Mouse (Mus musculus): ENCODE measurements around the gene Dmac2. TPM values are rescaled to one million over a fixed set of nuclear protein-coding genes. Genes with fewer than 3 reads are reported as not detected.

Dmac2 gene
- polyA plus RNA-seq, 1 experiment from 2014 or later, result 30.6 TPM

DNA sequence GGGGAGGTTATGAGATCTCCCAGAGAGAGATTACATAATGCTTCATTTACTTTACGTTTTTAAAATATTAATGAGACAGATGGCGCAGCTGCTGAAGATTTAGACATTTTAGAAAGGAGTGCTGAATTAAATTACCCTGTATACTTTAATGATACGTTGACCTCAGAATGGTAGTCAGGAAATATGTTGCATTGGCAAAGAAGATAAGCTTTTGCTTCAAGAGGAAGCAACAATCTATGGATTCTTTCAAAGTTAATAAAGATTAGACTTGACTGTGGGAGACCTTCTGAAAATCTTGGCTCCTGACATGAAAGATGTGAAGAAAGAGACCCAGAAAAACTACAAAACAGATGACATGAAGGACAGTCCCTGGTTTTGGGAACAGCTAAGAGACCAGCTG is 25.4 kb upstream of the Dmac2 start:
- no peak overlapping the region for H3K4me3 ChIP-seq
- H3K36me3 ChIP-seq, result no peaks in the 10 kb centered on the region
- no peaks in the 10 kb centered on the region for H3K27me3 ChIP-seq
- H3K9ac ChIP-seq, result no peak overlapping the region
- no peak for ATAC-seq (ENCODE audit: insufficient number of reproducible peaks, low FRiP score, low TSS enrichment, low read depth)
- no peak overlapping the region for H3K27ac ChIP-seq
- H3K4me1 ChIP-seq, result no peaks in the 10 kb centered on the region
- whole genome bisulfite sequencing, result 72% methylated on average over 3 of the region's 3 CpGs
- no peak overlapping the region for H3K4me2 ChIP-seq
- no peaks in the 10 kb centered on the region for H3K9me3 ChIP-seq

DNA sequence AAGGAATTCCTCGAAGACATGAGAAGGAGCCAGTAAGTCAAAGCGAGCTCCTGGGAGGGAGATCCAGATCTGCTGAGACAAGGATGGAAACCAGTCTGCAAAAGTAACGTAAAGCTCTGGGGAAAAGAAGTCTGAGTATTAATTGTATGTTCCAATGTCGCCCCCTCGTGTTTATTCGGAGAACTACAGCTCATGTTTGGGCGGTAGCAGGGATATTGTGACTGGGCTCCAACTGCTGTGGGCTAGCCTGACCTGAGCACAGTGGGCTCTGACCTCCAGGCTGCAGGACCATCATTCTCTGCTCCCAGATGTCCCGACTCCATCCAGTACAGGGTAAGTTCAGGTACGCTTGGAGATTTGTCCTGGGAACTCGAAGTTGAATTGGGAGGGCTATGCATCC is 19.6 kb upstream of the Dmac2 start:
- Histone ChIP-seq H3K4me1 (no peaks in the 10 kb centered on the region), H3K4me2 (no peak overlapping the region), H3K27me3 (no peaks in the 10 kb centered on the region), H3K9ac (no peak overlapping the region), H3K9me3 (no peaks in the 10 kb centered on the region), H3K27ac (no peak overlapping the region), H3K36me3 (no peaks in the 10 kb centered on the region), H3K4me3 (no peak overlapping the region)
- ATAC-seq (ENCODE audit: insufficient number of reproducible peaks, low FRiP score, low TSS enrichment, low read depth), result no peak; the same call in 1 of the 2 replicates
- WGBS, result 12% methylated on average over 10 of the region's 10 CpGs

DNA sequence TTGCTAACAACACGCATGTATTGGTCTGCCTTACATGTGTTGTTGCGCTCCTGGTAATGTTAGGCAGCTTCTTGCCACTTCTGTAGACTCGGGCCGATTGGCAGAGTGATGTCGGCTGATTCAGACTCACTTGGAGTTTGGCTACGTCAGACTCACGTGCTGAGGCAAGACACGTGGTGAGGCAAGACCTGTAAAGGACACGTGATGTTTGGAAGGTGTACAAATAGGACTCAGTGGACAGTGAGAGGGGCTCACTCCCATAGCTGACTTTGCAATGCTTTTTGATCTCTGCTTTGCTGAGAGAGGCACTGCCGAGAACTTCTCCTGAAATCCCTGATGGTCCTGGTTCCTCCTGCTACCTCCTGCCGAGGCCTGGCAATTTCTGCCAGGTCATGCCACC is 18.5 kb upstream of the Dmac2 start:
- Histone ChIP-seq H3K4me1 (no peaks in the 10 kb centered on the region), H3K36me3 (no peaks in the 10 kb centered on the region), H3K9ac (no peak overlapping the region), H3K9me3 (no peaks in the 10 kb centered on the region), H3K27me3 (no peaks in the 10 kb centered on the region), H3K4me2 (no peak overlapping the region), H3K4me3 (no peak overlapping the region), H3K27ac (no peak overlapping the region)
- WGBS, result 84% methylated on average over 11 of the region's 11 CpGs
- no peak for ATAC-seq (ENCODE audit: insufficient number of reproducible peaks, low FRiP score, low TSS enrichment, low read depth)

DNA sequence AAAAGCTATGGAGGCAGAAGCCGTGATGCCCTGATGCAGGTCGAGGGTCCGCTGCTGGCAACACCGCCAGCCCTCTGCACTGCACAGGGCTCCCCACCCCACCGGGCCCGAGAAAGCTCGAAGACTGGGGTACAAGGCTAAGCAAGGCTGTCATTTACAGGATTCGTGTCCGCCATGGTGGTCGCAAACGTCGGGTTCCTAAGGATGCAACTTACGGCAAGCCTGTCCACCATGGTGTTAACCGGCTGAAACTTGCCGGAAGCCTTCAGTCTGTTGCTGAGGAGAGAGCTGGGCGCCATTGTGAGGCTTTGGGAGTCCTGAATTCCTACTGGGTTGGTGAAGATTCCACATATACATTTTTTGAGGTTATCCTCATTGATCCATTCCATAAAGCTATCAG is 17.9 kb upstream of the Dmac2 start:
- no peaks in the 10 kb centered on the region for H3K4me1 ChIP-seq
- H3K36me3 ChIP-seq, result no peaks in the 10 kb centered on the region
- H3K4me2 ChIP-seq, result no peak overlapping the region
- no peak for ATAC-seq (ENCODE audit: insufficient number of reproducible peaks, low FRiP score, low TSS enrichment, low read depth)
- H3K27ac ChIP-seq, result no peak overlapping the region
- H3K9ac ChIP-seq, result no peak overlapping the region
- H3K9me3 ChIP-seq, result no peaks in the 10 kb centered on the region
- H3K27me3 ChIP-seq, result no peaks in the 10 kb centered on the region
- no peak overlapping the region for H3K4me3 ChIP-seq
- 91% methylated on average over 16 of the region's 16 CpGs for WGBS

DNA sequence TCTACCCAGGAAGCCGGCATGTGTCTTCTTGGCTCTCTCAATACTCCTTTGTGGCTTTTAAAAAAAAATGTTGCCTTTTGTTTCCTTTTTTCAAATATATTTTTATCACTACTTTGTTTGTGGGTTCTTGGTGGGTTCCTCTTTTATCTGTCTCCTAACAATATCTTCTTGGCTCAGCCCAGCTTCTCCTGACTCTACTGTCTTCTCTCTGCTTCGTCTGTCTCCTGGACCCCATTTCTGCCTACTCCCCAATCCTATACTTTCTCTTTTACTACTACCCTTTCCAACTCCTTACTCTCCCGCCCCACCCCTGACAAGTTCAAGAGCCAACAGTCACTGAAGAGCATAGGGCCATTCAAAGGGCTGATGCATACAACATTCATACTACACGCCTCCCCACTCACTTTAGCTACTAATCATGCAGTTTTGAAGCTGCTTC is 12.6 kb upstream of the Dmac2 start:
- 76% methylated on average over 4 of the region's 4 CpGs for WGBS
- H3K4me3 ChIP-seq, result no peak overlapping the region

DNA sequence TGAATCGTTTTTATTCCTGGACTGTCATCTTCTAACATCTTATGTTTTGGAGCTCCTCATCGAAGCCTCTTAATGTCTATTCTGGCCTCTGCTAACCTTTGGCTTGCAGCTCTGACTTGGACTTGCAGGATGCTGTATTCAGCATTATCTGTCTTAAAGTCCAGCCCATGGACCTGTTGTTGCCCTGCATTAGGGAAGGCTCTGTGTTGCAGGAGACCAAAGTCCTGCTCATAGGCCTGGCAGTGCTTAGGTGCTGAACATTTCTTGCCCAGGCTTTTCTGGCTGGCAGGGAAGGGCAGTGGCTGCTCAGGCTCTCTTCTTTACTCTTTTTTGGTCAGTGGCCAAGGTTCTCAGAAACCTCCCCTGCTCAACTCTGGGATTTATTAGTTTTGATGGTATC is 12.0 kb upstream of the Dmac2 start:
- Histone ChIP-seq H3K4me3 (no peak overlapping the region), H3K9me3 (no peaks in the 10 kb centered on the region), H3K36me3 (no peaks in the 10 kb centered on the region), H3K9ac (no peak overlapping the region), H3K4me1 (no peaks in the 10 kb centered on the region), H3K27ac (no peak overlapping the region), H3K27me3 (no peaks in the 10 kb centered on the region), H3K4me2 (no peak overlapping the region)
- ATAC-seq (ENCODE audit: insufficient number of reproducible peaks, low FRiP score, low TSS enrichment, low read depth), result no peak
- WGBS, result 72% methylated on average over 2 of the region's 2 CpGs

More for the DNA sequence above, 12.6 kb upstream of the Dmac2 start:
- no peaks in the 10 kb centered on the region for H3K36me3 ChIP-seq
- H3K9ac ChIP-seq, result no peak overlapping the region
- no peak overlapping the region for H3K27ac ChIP-seq
- no peaks in the 10 kb centered on the region for H3K27me3 ChIP-seq
- ATAC-seq (ENCODE audit: insufficient number of reproducible peaks, low FRiP score, low TSS enrichment, low read depth), result no peak
- no peaks in the 10 kb centered on the region for H3K9me3 ChIP-seq
- no peaks in the 10 kb centered on the region for H3K4me1 ChIP-seq
- no peak overlapping the region for H3K4me2 ChIP-seq

DNA sequence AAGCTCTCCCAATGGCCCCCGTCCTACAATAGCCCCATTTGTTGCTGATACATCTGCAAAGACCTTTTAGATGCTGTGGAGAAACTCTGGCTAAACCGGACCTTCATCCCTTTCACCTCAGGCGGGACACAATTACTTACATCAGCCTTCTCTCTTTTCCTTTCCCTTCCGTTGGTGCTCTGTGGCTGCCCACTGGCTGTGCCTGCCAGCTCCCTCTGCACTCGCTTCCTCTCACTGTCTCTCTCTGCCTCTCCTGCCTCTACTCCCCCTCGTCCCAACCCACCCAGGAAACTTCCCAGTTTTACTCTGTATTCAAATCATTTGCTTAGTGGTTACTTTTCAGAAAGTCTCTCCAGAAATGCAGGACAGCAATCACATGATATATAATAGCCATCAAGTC is 9.2 kb upstream of the Dmac2 start:
- WGBS, result 29% methylated on average over 6 of the region's 6 CpGs

DNA sequence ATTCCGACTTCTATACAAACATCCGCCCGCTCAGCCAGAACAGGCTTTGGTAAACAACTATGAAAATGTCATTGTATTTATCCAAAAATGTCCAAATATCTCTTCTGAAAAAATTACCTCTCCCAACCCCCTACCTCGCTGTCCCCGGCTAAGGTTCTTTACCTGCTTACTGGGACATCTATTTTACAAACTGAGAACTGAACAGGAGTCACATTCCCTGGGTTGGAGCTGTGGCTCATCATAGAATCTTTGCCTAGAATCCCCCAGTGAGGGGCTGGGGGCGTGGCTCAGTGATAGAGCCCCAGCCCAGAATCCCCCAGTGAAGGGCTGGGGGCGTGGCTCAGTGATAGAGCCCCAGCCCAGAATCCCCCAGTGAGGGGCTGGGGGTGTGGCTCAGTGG is 7.7 kb upstream of the Dmac2 start:
- 57% methylated on average over 7 of the region's 7 CpGs for WGBS

More for the DNA sequence above, 9.2 kb upstream of the Dmac2 start:
- Histone ChIP-seq H3K9me3 (no peaks in the 10 kb centered on the region), H3K27me3 (no peaks in the 10 kb centered on the region), H3K4me1 (no peaks in the 10 kb centered on the region), H3K36me3 (no peaks in the 10 kb centered on the region), H3K4me2 (no peak overlapping the region), H3K27ac (no peak overlapping the region), H3K4me3 (no peak overlapping the region), H3K9ac (no peak overlapping the region)
- ATAC-seq (ENCODE audit: insufficient number of reproducible peaks, low FRiP score, low TSS enrichment, low read depth), result no peak

DNA sequence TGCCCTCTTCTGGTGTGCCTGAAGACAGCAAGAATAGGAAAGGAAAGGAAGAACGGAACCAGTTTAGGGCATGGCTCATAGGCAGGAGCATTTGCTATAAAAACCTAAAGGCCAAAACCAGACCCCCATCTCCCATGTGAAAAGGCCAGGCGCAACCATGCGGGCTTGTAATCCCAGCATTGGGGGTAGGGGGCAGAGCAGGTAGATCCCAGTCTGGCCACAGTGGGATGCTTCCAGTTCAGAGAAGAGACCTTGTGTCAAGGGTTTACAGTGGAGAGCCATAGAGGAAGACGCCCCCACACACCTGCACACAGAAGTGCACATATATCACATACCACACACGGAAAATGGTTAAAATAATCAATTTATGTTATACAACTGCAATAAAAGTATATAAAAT is 5.1 kb upstream of the Dmac2 start:
- 82% methylated on average over 5 of the region's 5 CpGs for WGBS
- no peak overlapping the region for H3K9ac ChIP-seq
- no peak overlapping the region for H3K4me3 ChIP-seq
- no peak overlapping the region for H3K4me2 ChIP-seq
- no peaks in the 10 kb centered on the region for H3K9me3 ChIP-seq
- no peaks in the 10 kb centered on the region for H3K36me3 ChIP-seq
- no peak for ATAC-seq (ENCODE audit: insufficient number of reproducible peaks, low FRiP score, low TSS enrichment, low read depth)
- 0 out of 2 replicates have a peak, but pooled peaks cover 3% of the 10 kb centered on the region for H3K4me1 ChIP-seq
- H3K27me3 ChIP-seq, result no peaks in the 10 kb centered on the region
- no peak overlapping the region for H3K27ac ChIP-seq

More for the DNA sequence above, 7.7 kb upstream of the Dmac2 start:
- no peak for ATAC-seq (ENCODE audit: insufficient number of reproducible peaks, low FRiP score, low TSS enrichment, low read depth)
- no peaks in the 10 kb centered on the region for H3K4me1 ChIP-seq
- H3K4me3 ChIP-seq, result no peak overlapping the region
- H3K4me2 ChIP-seq, result no peak overlapping the region
- H3K27me3 ChIP-seq, result no peaks in the 10 kb centered on the region
- no peaks in the 10 kb centered on the region for H3K9me3 ChIP-seq
- H3K27ac ChIP-seq, result no peak overlapping the region
- H3K9ac ChIP-seq, result no peak overlapping the region
- no peaks in the 10 kb centered on the region for H3K36me3 ChIP-seq

DNA sequence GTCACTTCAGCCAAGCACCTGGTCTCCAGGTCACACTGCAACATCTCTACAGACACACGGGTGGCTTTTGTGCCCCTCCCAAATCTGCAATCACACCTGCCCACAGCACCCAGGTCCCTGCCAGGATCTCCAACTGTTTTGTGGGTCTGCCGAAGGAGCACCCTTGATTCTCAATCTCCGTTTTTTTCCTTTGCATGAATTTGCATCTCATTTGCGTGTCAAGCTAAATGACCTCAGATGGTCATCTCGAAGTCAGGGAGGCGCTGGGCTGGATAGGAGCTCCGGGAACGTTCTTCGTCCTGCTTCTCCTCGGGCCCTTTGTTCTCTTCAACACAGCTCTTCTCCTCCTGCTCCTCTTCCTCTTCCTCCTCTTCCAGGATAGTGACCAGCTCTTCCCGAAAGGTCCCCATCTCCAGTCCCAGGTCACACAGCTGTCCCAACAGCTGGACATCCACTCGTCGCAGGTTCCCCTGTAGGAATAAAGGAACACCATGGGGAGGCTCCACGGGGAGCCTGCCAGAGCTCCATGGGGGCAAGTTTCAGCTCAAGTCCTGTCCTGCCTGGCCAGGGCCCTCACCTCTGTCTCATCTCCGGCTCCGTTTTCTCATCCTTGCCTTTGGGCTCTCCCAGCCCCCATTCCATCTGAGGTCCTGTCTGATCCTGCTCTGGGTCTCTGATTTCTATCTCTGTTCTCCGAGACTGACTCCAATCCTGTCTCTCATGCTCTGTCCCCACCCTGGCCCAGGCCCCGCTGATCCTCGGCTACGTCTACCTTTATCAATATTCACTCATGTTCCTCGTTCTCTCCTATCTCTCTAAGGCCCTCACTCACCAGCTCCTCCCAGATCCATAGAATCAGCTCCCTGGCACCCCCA is 4.1 kb upstream of the Dmac2 start:
- Histone ChIP-seq H3K9ac (no peak overlapping the region), H3K9me3 (no peaks in the 10 kb centered on the region), H3K4me2 (no peak overlapping the region), H3K27me3 (no peaks in the 10 kb centered on the region), H3K4me3 (no peak overlapping the region), H3K36me3 (no peaks in the 10 kb centered on the region), H3K27ac (no peak overlapping the region), H3K4me1 (peaks cover 10% of the 10 kb centered on the region; the same call in 1 of the 2 replicates)
- WGBS, result 69% methylated on average over 21 of the region's 21 CpGs
- no peak for ATAC-seq (ENCODE audit: insufficient number of reproducible peaks, low FRiP score, low TSS enrichment, low read depth)

DNA sequence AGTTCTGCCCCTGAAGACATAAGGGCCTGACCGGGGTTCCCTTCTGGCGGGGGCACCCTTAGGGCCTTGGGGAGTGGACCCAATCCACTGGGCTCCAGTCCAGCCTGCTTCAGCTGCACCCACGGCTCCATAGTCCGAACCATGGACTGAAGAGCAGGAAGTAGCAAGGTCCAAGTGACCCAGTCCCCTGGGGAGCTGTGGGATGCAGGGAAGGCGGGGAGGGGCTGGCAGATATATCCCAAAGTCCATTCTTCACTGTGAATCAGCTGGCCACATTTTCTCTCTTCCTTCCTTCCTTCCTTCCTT is 3.6 kb upstream of the Dmac2 start, which contains the start of gene Erich4:
Gene Erich4 (minus strand): TSS at position 187 of the 306 bp plus-strand sequence.
- Histone ChIP-seq H3K4me1 (peaks cover 10% of the 10 kb centered on the region; the same call in 1 of the 2 replicates), H3K4me2 (no peak within 1 kb of the TSS), H3K36me3 (no peaks in the 10 kb centered on the region), H3K4me3 (no peak within 1 kb of the TSS), H3K27ac (no peak within 1 kb of the TSS), H3K27me3 (no peaks in the 10 kb centered on the region), H3K9me3 (no peaks in the 10 kb centered on the region), H3K9ac (no peak within 1 kb of the TSS)
- 74% methylated on average over 5 of the region's 5 CpGs for WGBS
- ATAC-seq (ENCODE audit: insufficient number of reproducible peaks, low FRiP score, low TSS enrichment, low read depth), result no peak

DNA sequence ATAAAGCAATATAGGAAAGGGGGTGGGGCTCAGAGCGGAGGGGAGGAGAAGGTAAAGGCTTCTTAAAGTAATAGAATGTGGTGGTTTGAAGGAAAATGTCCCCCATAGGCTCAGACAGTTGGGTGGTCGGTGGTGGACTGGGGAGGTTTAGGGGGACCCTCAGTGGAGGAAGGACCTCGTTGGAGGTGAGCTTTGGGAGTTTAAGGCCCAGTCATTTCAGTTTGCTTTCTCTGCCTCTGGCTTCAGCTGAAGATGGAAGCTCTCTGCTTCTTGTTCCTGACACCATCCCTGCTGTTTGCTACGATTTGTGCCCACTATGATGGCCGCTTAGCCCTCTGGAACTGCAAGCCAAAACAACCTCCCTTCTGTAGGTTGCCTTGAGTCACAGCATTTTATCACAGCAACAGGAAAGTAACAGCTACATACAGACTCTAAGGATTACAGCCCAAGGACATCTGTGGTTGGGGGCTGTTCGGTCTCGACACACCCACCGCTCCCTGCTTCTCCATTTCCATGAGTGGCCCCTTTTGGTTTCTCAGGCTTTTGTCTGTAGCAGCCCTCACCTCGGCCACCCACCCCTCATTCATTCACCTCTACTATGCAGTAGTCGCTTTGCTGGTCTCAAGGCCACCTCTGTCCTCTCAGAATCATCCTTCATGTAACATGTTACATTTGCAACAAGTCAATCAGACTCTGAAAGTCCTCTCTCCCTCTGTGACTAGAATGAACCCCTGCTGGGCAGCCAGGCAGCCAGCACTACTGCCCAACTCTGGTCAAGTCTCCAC is 1.6 kb upstream of the Dmac2 start:
- H3K9ac ChIP-seq, result no peak overlapping the region
- peaks cover 17% of the 10 kb centered on the region for H3K36me3 ChIP-seq
- no peaks in the 10 kb centered on the region for H3K27me3 ChIP-seq
- no peak overlapping the region for H3K27ac ChIP-seq
- 78% methylated on average over 10 of the region's 10 CpGs for WGBS
- H3K9me3 ChIP-seq, result no peaks in the 10 kb centered on the region
- H3K4me2 ChIP-seq, result no peak overlapping the region
- H3K4me3 ChIP-seq, result no peak overlapping the region
- no peak for ATAC-seq (ENCODE audit: insufficient number of reproducible peaks, low FRiP score, low TSS enrichment, low read depth)
- peaks cover 10% of the 10 kb centered on the region; the same call in 1 of the 2 replicates for H3K4me1 ChIP-seq
